Mouse (Mus musculus) urinary bladder, postnatal 4 days (tissue): ENCODE results near the gene Cib4.

Experiments
- DNase-seq, 2 experiments: peaks; one replicate each; pipeline ENCODE4 v3.0.0; 2021 to 2022; ENCODE audit warnings: low spot score in 2 of 2

Gene Cib4

GRCm38 (mm10) chr5:30440308-30440906 lies 105.2 kb downstream of the Cib4 start:
- no peak for DNase-seq

- no peak for DNase-seq
These were observed 106.7 kb downstream of the Cib4 start for GRCm38 (mm10) chr5:30438931-30439330.
